Mouse (Mus musculus): Measurements from ENCODE around the gene Gm3336. TPM values are rescaled to one million over a fixed set of nuclear protein-coding genes. Genes with fewer than 3 reads are reported as not detected.
A peak's percentile ranks its signal among the peaks of the same experiment; 100 is the strongest.

The Gm3336 gene
- polyA plus RNA-seq, 1 experiment from 2014 or later: 2.8 TPM

GRCm38 (mm10) chr8:70689892-70690390 is 28.4 kb upstream of the Gm3336 start:
- Histone ChIP-seq H3K4me3 (ENCODE audit: low read depth, low read length) (no peak overlapping the region), H3K27ac (ENCODE audit: low read depth, low read length) (no peak overlapping the region), H3K36me3 (ENCODE audit: control insufficient read depth, insufficient read depth) (no peaks in the 10 kb centered on the region), H3K9me3 (ENCODE audit: control insufficient read depth) (no peaks in the 10 kb centered on the region), H3K9ac (ENCODE audit: low read depth, low read length) (no peak overlapping the region), H3K4me1 (replicated peaks; ENCODE audit: control insufficient read depth, insufficient read depth, low read length) (0 out of 2 replicates have a peak, but pooled peaks cover 2% of the 10 kb centered on the region), H3K4me2 (replicated peaks; ENCODE audit: low read depth) (no peak overlapping the region), H3K27me3 (replicated peaks; ENCODE audit: control insufficient read depth, insufficient read depth, low read length) (no peaks in the 10 kb centered on the region)
- no peak for ATAC-seq
- WGBS: 78% methylated on average over 5 of the region's 5 CpGs
- no peak for TF ChIP-seq CTCF (IDR thresholded peaks at IDR 0.05; ENCODE audit: low read depth)

- Histone ChIP-seq H3K4me3 (ENCODE audit: low read depth, low read length) (no peak overlapping the region), H3K9ac (ENCODE audit: low read depth, low read length) (no peak overlapping the region)
- no peak for ATAC-seq
Observed at GRCm38 (mm10) chr8:70691230-70691629, 27.1 kb upstream of the Gm3336 start.

GRCm38 (mm10) chr8:70691727-70692231 is 26.6 kb upstream of the Gm3336 start:
- H3K9me3 ChIP-seq (ENCODE audit: control insufficient read depth): no peaks in the 10 kb centered on the region
- no peaks in the 10 kb centered on the region for H3K36me3 ChIP-seq (ENCODE audit: control insufficient read depth, insufficient read depth)
- H3K4me1 ChIP-seq (replicated peaks; ENCODE audit: control insufficient read depth, insufficient read depth, low read length): peaks cover 11% of the 10 kb centered on the region; the same call in 1 of the 2 replicates
- TF ChIP-seq CTCF (IDR thresholded peaks at IDR 0.05; ENCODE audit: low read depth): no peak
- WGBS: 2% methylated on average over 20 of the region's 20 CpGs
- H3K27ac ChIP-seq (ENCODE audit: low read depth, low read length): no peak overlapping the region
- H3K4me2 ChIP-seq (replicated peaks; ENCODE audit: low read depth): peak overlapping the region; percentile 60
- peak overlapping the region; percentile 17; the same call in 1 of the 2 replicates for H3K9ac ChIP-seq (ENCODE audit: low read depth, low read length)
- ATAC-seq: 0 out of 2 replicates have a peak, but pooled peaks have one; percentile 1
- no peaks in the 10 kb centered on the region for H3K27me3 ChIP-seq (replicated peaks; ENCODE audit: control insufficient read depth, insufficient read depth, low read length)
- 0 out of 2 replicates have a peak overlapping the region, but pooled peaks have one; percentile 11 for H3K4me3 ChIP-seq (ENCODE audit: low read depth, low read length)

More at GRCm38 (mm10) chr8:70691230-70691629, 27.1 kb upstream of the Gm3336 start:
- TF ChIP-seq CTCF (IDR thresholded peaks at IDR 0.05; ENCODE audit: low read depth): no peak
- Histone ChIP-seq H3K27me3 (replicated peaks; ENCODE audit: control insufficient read depth, insufficient read depth, low read length) (no peaks in the 10 kb centered on the region), H3K27ac (ENCODE audit: low read depth, low read length) (no peak overlapping the region), H3K4me1 (replicated peaks; ENCODE audit: control insufficient read depth, insufficient read depth, low read length) (peaks cover 8% of the 10 kb centered on the region; the same call in 1 of the 2 replicates), H3K36me3 (ENCODE audit: control insufficient read depth, insufficient read depth) (no peaks in the 10 kb centered on the region), H3K4me2 (replicated peaks; ENCODE audit: low read depth) (peak overlapping the region; percentile 60), H3K9me3 (ENCODE audit: control insufficient read depth) (no peaks in the 10 kb centered on the region)
- WGBS: 64% methylated on average over 4 of the region's 4 CpGs

GRCm38 (mm10) chr8:70693636-70694035 is 24.7 kb upstream of the Gm3336 start:
- Histone ChIP-seq H3K4me3 (ENCODE audit: low read depth, low read length) (no peak overlapping the region), H3K4me2 (replicated peaks; ENCODE audit: low read depth) (no peak overlapping the region), H3K9me3 (ENCODE audit: control insufficient read depth) (no peaks in the 10 kb centered on the region), H3K27me3 (replicated peaks; ENCODE audit: control insufficient read depth, insufficient read depth, low read length) (no peaks in the 10 kb centered on the region), H3K27ac (ENCODE audit: low read depth, low read length) (no peak overlapping the region), H3K36me3 (ENCODE audit: control insufficient read depth, insufficient read depth) (no peaks in the 10 kb centered on the region), H3K9ac (ENCODE audit: low read depth, low read length) (no peak overlapping the region), H3K4me1 (replicated peaks; ENCODE audit: control insufficient read depth, insufficient read depth, low read length) (peaks cover 15% of the 10 kb centered on the region; the same call in 1 of the 2 replicates)
- WGBS: 52% methylated on average over 5 of the region's 5 CpGs
- ATAC-seq: no peak
- TF ChIP-seq CTCF (IDR thresholded peaks at IDR 0.05; ENCODE audit: low read depth): no peak

GRCm38 (mm10) chr8:70695318-70696018 is 22.9 kb upstream of the Gm3336 start:
- no peaks in the 10 kb centered on the region for H3K36me3 ChIP-seq (ENCODE audit: control insufficient read depth, insufficient read depth)
- TF ChIP-seq CTCF (IDR thresholded peaks at IDR 0.05; ENCODE audit: low read depth): 0 out of 2 replicates have a peak, but pooled peaks have one; percentile 11
- WGBS: 21% methylated on average over 30 of the region's 32 CpGs
- H3K9me3 ChIP-seq (ENCODE audit: control insufficient read depth): no peaks in the 10 kb centered on the region
- H3K4me1 ChIP-seq (replicated peaks; ENCODE audit: control insufficient read depth, insufficient read depth, low read length): peaks cover 15% of the 10 kb centered on the region; the same call in 1 of the 2 replicates
- no peak for ATAC-seq
- peak overlapping the region; percentile 34; the same call in 1 of the 2 replicates for H3K9ac ChIP-seq (ENCODE audit: low read depth, low read length)
- no peaks in the 10 kb centered on the region for H3K27me3 ChIP-seq (replicated peaks; ENCODE audit: control insufficient read depth, insufficient read depth, low read length)
- peak overlapping the region; percentile 63 for H3K4me2 ChIP-seq (replicated peaks; ENCODE audit: low read depth)
- H3K27ac ChIP-seq (ENCODE audit: low read depth, low read length): peak overlapping the region; percentile 97
- H3K4me3 ChIP-seq (ENCODE audit: low read depth, low read length): no peak overlapping the region
